Mouse (Mus musculus) kidney, postnatal 0 days (tissue): ENCODE measurements around the gene Itgb8. TPM values are rescaled to one million over a fixed set of nuclear protein-coding genes. Genes with fewer than 3 reads are reported as not detected.

Experiments used
- ATAC-seq: fragments of 200-750 bp; cut with Nextera tagmentation; replicated peaks from 2 replicates; pipeline ENCODE4 v1.8.0; 2017; ENCODE audit warnings: low read depth, moderate number of reproducible peaks, moderate TSS enrichment, moderate library complexity; ENCODE audit not compliant: low FRiP score
- DNase-seq: peaks from one replicate; pipeline ENCODE4 v3.0.0-alpha.2; 2016; ENCODE audit warnings: low spot score
- H3K27ac ChIP-seq: fragments of 300-500 bp; sonication (generic); 2 replicates; pipeline ENCODE4 v1.5.1; 2014; ENCODE audit warnings: mild to moderate bottlenecking
- H3K27me3 ChIP-seq: fragments of 300-500 bp; sonication (generic); 2 replicates; pipeline ENCODE4 v1.6.1; 2014; ENCODE audit warnings: low read length, mixed read lengths; ENCODE audit not compliant: insufficient read depth
- H3K36me3 ChIP-seq: fragments of 300-500 bp; sonication (generic); 2 replicates; pipeline ENCODE4 v1.6.1; 2014; ENCODE audit warnings: low read length, mixed read lengths; ENCODE audit not compliant: insufficient read depth
- H3K4me1 ChIP-seq: fragments of 300-500 bp; sonication (generic); replicated peaks from 2 replicates; pipeline ENCODE4 v1.6.1; 2014; ENCODE audit warnings: antibody characterized with exemption, low read length, mixed read lengths; ENCODE audit not compliant: insufficient read depth
- H3K4me2 ChIP-seq: fragments of 300-500 bp; sonication (generic); 2 replicates; pipeline ENCODE4 v1.6.1; 2014; ENCODE audit warnings: mild to moderate bottlenecking, low read length, moderate library complexity, mixed read lengths
- H3K4me3 ChIP-seq: fragments of 300-500 bp; sonication (generic); replicated peaks from 2 replicates; pipeline ENCODE4 v1.5.1; 2014; ENCODE audit warnings: low read depth, low read length
- H3K9ac ChIP-seq: fragments of 300-500 bp; sonication (generic); 2 replicates; pipeline ENCODE4 v1.6.1; 2014; ENCODE audit warnings: low read depth, low read length
- H3K9me3 ChIP-seq: fragments of 300-500 bp; sonication (generic); replicated peaks from 2 replicates; pipeline ENCODE4 v1.6.1; 2016; ENCODE audit warnings: low read length, inconsistent platforms, mixed read lengths
- CTCF ChIP-seq: IDR thresholded peaks from 2 replicates; pipeline ENCODE4 v1.5.1; 2016; ENCODE audit warnings: antibody characterized with exemption, low read depth, mild to moderate bottlenecking, moderate library complexity
- WGBS: fragments of 180-500 bp; shearing (Covaris S2); extraction: QIAGEN DNeasy Blood & Tissue Kit; methylation state at CpG from one replicate; pipeline ENCODE4 v1.1.7; 2014; 5-methylcytosine and 5-hydroxymethylcytosine counted together
- polyA plus RNA-seq: library from polyadenylated mRNA; unstranded; fragments of >200 nt; fragmentation: Nextera tagmentation; extraction: Ambion mirVana; gene quantifications from 2 replicates; pipeline ENCODE4 v1.2.1, GENCODE M21; 2015

Gene Itgb8
- polyA plus RNA-seq, 1 experiment from 2014 or later, result 9.9 TPM

DNA sequence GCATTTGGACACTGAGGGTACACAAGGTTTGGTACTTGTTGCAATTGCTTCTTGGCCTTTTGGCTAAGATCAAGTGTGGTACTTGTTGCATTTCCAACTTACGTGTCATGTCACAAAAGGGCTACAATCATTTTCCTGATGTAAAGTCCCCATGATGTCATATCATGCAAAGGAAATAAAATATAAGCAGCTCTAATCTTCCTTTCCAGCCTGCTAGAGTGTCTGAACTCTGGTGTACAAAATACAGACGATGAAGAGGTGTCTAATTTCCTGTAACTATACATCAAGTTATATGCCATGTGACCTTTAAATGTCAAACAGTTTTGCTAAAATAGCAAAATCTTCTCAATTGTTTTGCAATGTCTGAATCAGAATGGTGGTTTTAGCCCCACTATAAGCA is 34.2 kb downstream of the Itgb8 start:
- H3K36me3 ChIP-seq, result no peaks in the 10 kb centered on the region
- 57% methylated on average over 2 of the region's 2 CpGs for WGBS
- H3K9ac ChIP-seq, result no peak overlapping the region
- H3K27ac ChIP-seq, result no peak overlapping the region
- no peaks in the 10 kb centered on the region for H3K9me3 ChIP-seq
- ATAC-seq (no peak), DNase-seq (no peak)
- no peak for TF ChIP-seq CTCF
- no peak overlapping the region for H3K4me2 ChIP-seq
- H3K4me1 ChIP-seq, result no peaks in the 10 kb centered on the region
- no peaks in the 10 kb centered on the region for H3K27me3 ChIP-seq
- H3K4me3 ChIP-seq, result no peak overlapping the region

DNA sequence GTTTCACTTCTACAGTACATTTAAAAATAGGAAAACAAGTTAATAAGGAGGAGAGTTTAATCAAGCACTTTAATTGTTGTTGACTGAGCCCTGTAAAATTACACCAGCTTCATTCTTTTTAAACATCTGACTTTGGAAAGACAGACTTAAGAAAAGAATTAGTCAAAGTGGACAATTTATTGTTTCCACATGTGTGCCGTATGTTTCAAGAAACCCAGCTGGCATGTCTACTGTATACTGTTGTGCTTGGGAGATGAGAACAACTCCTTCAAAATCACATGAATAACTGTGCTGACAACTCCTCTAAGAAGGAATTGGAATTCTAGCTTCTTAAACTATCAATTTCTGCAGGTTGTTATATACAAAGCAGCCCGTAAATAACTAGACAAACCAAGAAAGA is 35.8 kb downstream of the Itgb8 start:
- 66% methylated on average over 2 of the region's 2 CpGs for WGBS
- no peak overlapping the region for H3K4me3 ChIP-seq
- H3K27ac ChIP-seq, result no peak overlapping the region
- TF ChIP-seq CTCF, result no peak
- no peaks in the 10 kb centered on the region for H3K27me3 ChIP-seq
- H3K36me3 ChIP-seq, result no peaks in the 10 kb centered on the region
- no peaks in the 10 kb centered on the region for H3K9me3 ChIP-seq
- no peak for ATAC-seq
- H3K9ac ChIP-seq, result no peak overlapping the region
- no peak overlapping the region for H3K4me2 ChIP-seq
- H3K4me1 ChIP-seq, result no peaks in the 10 kb centered on the region
- DNase-seq, result no peak

DNA sequence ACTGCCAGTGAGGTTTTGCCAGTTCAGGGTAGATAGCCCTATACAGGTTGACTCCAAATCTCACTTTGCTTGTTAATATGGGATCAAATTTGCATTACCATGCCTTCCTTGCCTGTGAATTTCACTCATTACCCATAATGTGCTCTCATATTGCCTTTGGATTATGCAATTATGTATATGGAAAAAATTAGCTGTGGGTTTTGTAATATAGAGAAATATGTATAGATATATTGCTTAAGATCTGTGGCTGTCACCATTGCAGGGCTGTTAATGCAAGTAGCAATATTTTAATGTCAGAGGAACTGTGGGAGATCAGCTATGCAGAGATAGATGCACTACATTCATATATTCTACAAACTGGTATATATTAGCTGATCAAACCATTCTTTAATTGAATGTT is 43.5 kb downstream of the Itgb8 start:
- Histone ChIP-seq H3K36me3 (no peaks in the 10 kb centered on the region), H3K4me2 (no peak overlapping the region), H3K4me3 (no peak overlapping the region), H3K4me1 (no peaks in the 10 kb centered on the region), H3K27me3 (no peaks in the 10 kb centered on the region), H3K9me3 (no peaks in the 10 kb centered on the region), H3K9ac (no peak overlapping the region), H3K27ac (no peak overlapping the region)
- no peak for DNase-seq
- no peak for ATAC-seq
- no peak for TF ChIP-seq CTCF

DNA sequence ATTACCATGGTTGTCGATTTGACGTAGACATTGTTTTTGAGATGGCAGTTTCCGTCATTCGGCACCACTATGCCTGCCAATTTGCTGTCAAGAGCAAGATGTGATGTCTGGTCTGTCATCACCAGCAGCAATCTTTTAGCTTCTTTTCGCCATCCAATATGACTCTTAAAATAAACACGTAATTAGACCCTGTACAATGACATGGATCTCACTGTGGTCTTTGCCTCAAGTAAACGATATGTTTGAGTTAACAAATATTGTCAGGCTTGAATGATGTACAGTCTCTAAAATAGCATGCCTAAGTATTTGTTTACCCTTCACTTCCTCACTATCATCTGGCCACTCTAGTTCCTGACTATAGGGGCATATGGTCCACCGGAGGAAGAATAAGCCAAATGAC is 48.8 kb downstream of the Itgb8 start:
- no peak overlapping the region for H3K27ac ChIP-seq
- H3K4me3 ChIP-seq, result no peak overlapping the region
- ATAC-seq, result no peak
- H3K4me1 ChIP-seq, result no peaks in the 10 kb centered on the region
- no peaks in the 10 kb centered on the region for H3K9me3 ChIP-seq
- no peak for DNase-seq
- H3K27me3 ChIP-seq, result no peaks in the 10 kb centered on the region
- TF ChIP-seq CTCF, result no peak
- no peak overlapping the region for H3K4me2 ChIP-seq
- H3K9ac ChIP-seq, result no peak overlapping the region
- WGBS, result 87% methylated on average over 8 of the region's 8 CpGs
- no peaks in the 10 kb centered on the region for H3K36me3 ChIP-seq

- H3K9me3 ChIP-seq, result no peaks in the 10 kb centered on the region
Measured at GRCm38 (mm10) chr12:119185441-119185840, 53.2 kb downstream of the Itgb8 start.

GRCm38 (mm10) chr12:119182215-119182924 is 56.2 kb downstream of the Itgb8 start:
- Histone ChIP-seq H3K27me3 (no peaks in the 10 kb centered on the region), H3K4me3 (no peak overlapping the region), H3K4me1 (no peaks in the 10 kb centered on the region), H3K4me2 (no peak overlapping the region), H3K9me3 (no peaks in the 10 kb centered on the region), H3K36me3 (no peaks in the 10 kb centered on the region), H3K27ac (no peak overlapping the region), H3K9ac (no peak overlapping the region)
- no peak for DNase-seq
- no peak for TF ChIP-seq CTCF
- 82% methylated on average over 2 of the region's 2 CpGs for WGBS
- no peak for ATAC-seq

More at GRCm38 (mm10) chr12:119185441-119185840, 53.2 kb downstream of the Itgb8 start:
- WGBS, result 80% methylated on average over 1 of the region's 1 CpGs
- Histone ChIP-seq H3K4me3 (no peak overlapping the region), H3K27ac (no peak overlapping the region), H3K9ac (no peak overlapping the region), H3K4me1 (no peaks in the 10 kb centered on the region), H3K4me2 (no peak overlapping the region), H3K27me3 (no peaks in the 10 kb centered on the region), H3K36me3 (no peaks in the 10 kb centered on the region)
- no peak for ATAC-seq
- no peak for TF ChIP-seq CTCF
- no peak for DNase-seq

DNA sequence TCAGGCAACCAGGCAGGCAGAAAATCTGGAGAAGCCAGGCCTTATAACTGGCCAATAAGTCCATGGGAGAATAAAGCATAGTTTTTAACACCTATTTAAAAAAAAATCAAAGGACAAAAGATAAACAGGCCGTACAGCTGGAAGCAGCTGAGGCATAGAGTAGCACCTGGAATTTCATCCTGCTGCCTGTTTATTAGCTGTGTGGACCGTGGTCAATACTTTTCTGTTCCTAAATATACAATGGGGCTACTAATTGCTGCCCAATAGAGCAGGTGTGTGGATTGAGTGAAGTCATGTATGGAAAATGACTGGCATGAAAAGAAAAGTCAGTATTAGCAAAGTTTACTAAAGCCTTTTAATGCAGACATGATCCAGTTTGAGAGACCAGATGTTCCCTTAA is 62.6 kb downstream of the Itgb8 start:
- no peak for TF ChIP-seq CTCF
- no peaks in the 10 kb centered on the region for H3K27me3 ChIP-seq
- WGBS, result 69% methylated on average over 2 of the region's 2 CpGs
- H3K27ac ChIP-seq, result no peak overlapping the region
- DNase-seq (no peak), ATAC-seq (no peak)
- no peaks in the 10 kb centered on the region for H3K36me3 ChIP-seq
- H3K4me2 ChIP-seq, result no peak overlapping the region
- no peak overlapping the region for H3K9ac ChIP-seq
- no peak overlapping the region for H3K4me3 ChIP-seq
- no peaks in the 10 kb centered on the region for H3K4me1 ChIP-seq
- H3K9me3 ChIP-seq, result no peaks in the 10 kb centered on the region
